20 mouse cellular contexts compared by ENCODE assay signal in genomic region chr15:97462587-97462986, GRCm38 (mm10).
DNase-seq lines count a peak whose midpoint lies in the region; ATAC-seq and TF ChIP-seq lines count a peak whose summit lies in the region.
"Had no signal": no experiment of that assay in that cellular context is flagged by ENCODE, and none has a peak within 500 bp of the region (broad histone marks: within the 10 kb centered on the region; RNA-seq: fewer than 3 reads in every experiment).

No protein-coding gene starts in this region.

- no peak for TF ChIP-seq CTCF in kidney, postnatal 0 days (IDR thresholded peaks at IDR 0.05; ENCODE audit: low read depth)
- no peak for TF ChIP-seq CTCF in lung, postnatal 0 days (IDR thresholded peaks at IDR 0.05)

- H3K27me3 ChIP-seq in kidney, postnatal 0 days (ENCODE audit: insufficient read depth, low read length) = no peaks in the 10 kb centered on the region
- H3K27me3 ChIP-seq in lung, postnatal 0 days (replicated peaks; ENCODE audit: insufficient read depth, low read length) = no peaks in the 10 kb centered on the region
- no peaks in the 10 kb centered on the region for H3K27me3 ChIP-seq in hindbrain, embryonic 12.5 days
- H3K27me3 ChIP-seq: heart, embryonic 13.5 days; midbrain, embryonic 15.5 days had no signal

- no peaks in the 10 kb centered on the region for H3K9me3 ChIP-seq in kidney, postnatal 0 days (replicated peaks; ENCODE audit: low read length)
- H3K9me3 ChIP-seq in lung, postnatal 0 days (ENCODE audit: low read length) = no peaks in the 10 kb centered on the region
- no peaks in the 10 kb centered on the region for H3K9me3 ChIP-seq in hindbrain, embryonic 12.5 days (replicated peaks)
- H3K9me3 ChIP-seq: embryonic facial prominence, embryonic 13.5 days; forebrain, embryonic 10.5 days; heart, embryonic 13.5 days; hindbrain, embryonic 10.5 days; midbrain, embryonic 15.5 days had no signal

- 61% methylated on average over 2 of the region's 2 CpGs for WGBS in kidney, postnatal 0 days
- 24% methylated on average over 2 of the region's 2 CpGs for WGBS in lung, postnatal 0 days
- 89% methylated on average over 2 of the region's 2 CpGs for WGBS in hindbrain, embryonic 12.5 days

- TF ChIP-seq EP300 in lung, postnatal 0 days (IDR thresholded peaks at IDR 0.05) = no peak

- no peak overlapping the region for H3K4me2 ChIP-seq in kidney, postnatal 0 days (ENCODE audit: low read length)
- H3K4me2 ChIP-seq in lung, postnatal 0 days (replicated peaks; ENCODE audit: low read depth, low read length) = no peak overlapping the region
- H3K4me2 ChIP-seq in hindbrain, embryonic 12.5 days (replicated peaks) = no peak overlapping the region
- H3K4me2 ChIP-seq: embryonic facial prominence, embryonic 13.5 days; heart, embryonic 13.5 days; midbrain, embryonic 15.5 days had no signal

- no peak overlapping the region for H3K4me3 ChIP-seq in kidney, postnatal 0 days (replicated peaks; ENCODE audit: low read depth, low read length)
- no peak overlapping the region for H3K4me3 ChIP-seq in lung, postnatal 0 days (ENCODE audit: low read depth, low read length)
- H3K4me3 ChIP-seq in hindbrain, embryonic 12.5 days = no peak overlapping the region
- H3K4me3 ChIP-seq: embryonic facial prominence, embryonic 13.5 days; forebrain, embryonic 10.5 days; heart, embryonic 13.5 days; hindbrain, embryonic 10.5 days; layer of hippocampus, adult 2 months; midbrain, embryonic 15.5 days; myocyte had no signal

- no peak for ATAC-seq in kidney, postnatal 0 days (replicated peaks; ENCODE audit: low FRiP score, low read depth)
- peak; percentile 22 for ATAC-seq in lung, postnatal 0 days
- no peak for ATAC-seq in hindbrain, embryonic 12.5 days (ENCODE audit: low FRiP score)
- ATAC-seq: midbrain, embryonic 15.5 days had no signal

- no peak overlapping the region for H3K9ac ChIP-seq in kidney, postnatal 0 days (ENCODE audit: low read depth, low read length)
- H3K9ac ChIP-seq in lung, postnatal 0 days (replicated peaks; ENCODE audit: low read depth) = no peak overlapping the region
- H3K9ac ChIP-seq in hindbrain, embryonic 12.5 days = no peak overlapping the region
- H3K9ac ChIP-seq: embryonic facial prominence, embryonic 13.5 days; heart, embryonic 13.5 days; liver, embryonic 14.5 days; midbrain, embryonic 15.5 days had no signal

- DNase-seq in kidney, postnatal 0 days (ENCODE audit: low spot score) = peak; percentile 29
- DNase-seq in kidney, postnatal 10 days = no peak
- peak; percentile 75 for DNase-seq in lung, postnatal 0 days (ENCODE audit: low spot score)
- no peak for DNase-seq in lung, postnatal 25 days (ENCODE audit: low spot score)
- peak; percentile 69 for DNase-seq in brain, adult 2 months (ENCODE audit: low read depth, low spot score)
- peak; percentile 28 for DNase-seq in telencephalon, adult 2 months (ENCODE audit: low read depth, low spot score)
- DNase-seq: adrenal gland, adult 8-10 months; cerebellum, adult 9-10 months; kidney, adult 18-20 months; lung, postnatal 36 days; right cerebral cortex, postnatal 14 days had no signal

- no peak overlapping the region for H3K27ac ChIP-seq in kidney, postnatal 0 days
- no peak overlapping the region for H3K27ac ChIP-seq in lung, postnatal 0 days (ENCODE audit: low read length)
- H3K27ac ChIP-seq in hindbrain, embryonic 12.5 days = no peak overlapping the region
- H3K27ac ChIP-seq: embryonic facial prominence, embryonic 13.5 days; forebrain, embryonic 10.5 days; heart, embryonic 13.5 days; hindbrain, embryonic 10.5 days; layer of hippocampus, adult 2 months; liver, embryonic 14.5 days; midbrain, embryonic 15.5 days had no signal

- no peaks in the 10 kb centered on the region for H3K36me3 ChIP-seq in kidney, postnatal 0 days (ENCODE audit: insufficient read depth, low read length)
- no peaks in the 10 kb centered on the region for H3K36me3 ChIP-seq in lung, postnatal 0 days (ENCODE audit: insufficient read depth, low read length)
- H3K36me3 ChIP-seq in hindbrain, embryonic 12.5 days = no peaks in the 10 kb centered on the region
- H3K36me3 ChIP-seq: embryonic facial prominence, embryonic 13.5 days; forebrain, embryonic 10.5 days; heart, embryonic 13.5 days; hindbrain, embryonic 10.5 days; midbrain, embryonic 15.5 days had no signal

- no peaks in the 10 kb centered on the region for H3K4me1 ChIP-seq in kidney, postnatal 0 days (replicated peaks; ENCODE audit: insufficient read depth, low read length)
- H3K4me1 ChIP-seq in lung, postnatal 0 days (ENCODE audit: insufficient read depth, low read depth, low read length) = no peaks in the 10 kb centered on the region
- H3K4me1 ChIP-seq in hindbrain, embryonic 12.5 days = no peaks in the 10 kb centered on the region
- H3K4me1 ChIP-seq: forebrain, embryonic 10.5 days; heart, embryonic 13.5 days; hindbrain, embryonic 10.5 days; midbrain, embryonic 15.5 days had no signal

Comparison
In these comparisons a context has a peak if more than half of its experiments do, and no peak if none do; other contexts are left out.
1. DNase-seq: peak in kidney, postnatal 0 days (single experiment), lung, postnatal 0 days (single experiment), brain, adult 2 months (single experiment) and telencephalon, adult 2 months (single experiment); none in kidney, postnatal 10 days (single experiment) and lung, postnatal 25 days (single experiment).